Mouse (Mus musculus): ENCODE measurements around the gene Klf12. TPM values are rescaled to one million over a fixed set of nuclear protein-coding genes. Genes with fewer than 3 reads are reported as not detected.

Klf12 gene
- polyA plus RNA-seq, 2 experiments = 2.8 to 3.2 TPM

GRCm38 (mm10) chr14:100045431-100045830, 239.0 kb downstream of the Klf12 start:
- DNase-seq (ENCODE audit: low read depth in 3 of 3, low spot score in 3 of 3) (no peak), ATAC-seq (ENCODE audit: insufficient read depth) (no peak)
- Histone ChIP-seq H3K36me3 (replicated peaks; ENCODE audit: control insufficient read depth, insufficient read depth, low read depth) (no peaks in the 10 kb centered on the region), H3K9me3 (ENCODE audit: control insufficient read depth, low read length) (no peaks in the 10 kb centered on the region), H3K9ac (replicated peaks) (no peak overlapping the region), H3K27ac (no peak overlapping the region), H3K4me3 (ENCODE audit: insufficient read depth in 1 of 2, low read depth in 2 of 2, low read length in 2 of 2) (no peak overlapping the region), H3K27me3 (ENCODE audit: control insufficient read depth, insufficient read depth, low read length) (no peaks in the 10 kb centered on the region), H3K4me1 (replicated peaks; ENCODE audit: control insufficient read depth in 2 of 2, insufficient read depth in 2 of 2, low read length in 1 of 2) (no peaks in the 10 kb centered on the region), H3K4me2 (ENCODE audit: low read depth) (no peak overlapping the region)
- TF ChIP-seq EP300 (IDR thresholded peaks at IDR 0.05; ENCODE audit: low read depth) (no peak), CTCF (IDR thresholded peaks at IDR 0.05; ENCODE audit: low read depth) (no peak)

DNA sequence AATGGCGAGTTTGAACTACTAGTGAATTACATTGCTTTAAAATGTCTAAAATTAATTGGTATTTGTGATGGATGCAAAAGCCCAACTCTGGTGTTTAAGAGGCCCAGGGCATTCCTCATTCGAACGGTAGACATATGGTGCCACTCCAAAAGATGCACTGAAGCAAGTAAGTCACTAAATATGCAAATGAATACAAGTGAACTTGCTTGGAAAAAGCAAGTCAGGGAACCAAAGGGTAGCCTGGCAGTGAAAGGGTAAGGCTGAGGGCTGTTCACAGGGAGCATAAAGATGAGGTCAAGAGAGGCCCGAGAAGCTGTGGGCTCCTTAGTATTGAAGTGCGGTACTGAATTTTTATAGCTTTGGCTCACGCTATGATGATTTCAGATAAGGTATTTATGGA, 242.7 kb downstream of the Klf12 start:
- no peak for DNase-seq (ENCODE audit: low read depth in 3 of 3, low spot score in 3 of 3)
- 73% methylated on average over 6 of the region's 6 CpGs for WGBS (ENCODE audit: insufficient replicate concordance)
- Histone ChIP-seq H3K27me3 (ENCODE audit: control insufficient read depth, insufficient read depth, low read length) (no peaks in the 10 kb centered on the region), H3K9ac (replicated peaks) (no peak overlapping the region), H3K27ac (no peak overlapping the region), H3K9me3 (ENCODE audit: control insufficient read depth, low read length) (no peaks in the 10 kb centered on the region), H3K4me1 (replicated peaks; ENCODE audit: control insufficient read depth in 2 of 2, insufficient read depth in 2 of 2, low read length in 1 of 2) (no peaks in the 10 kb centered on the region), H3K36me3 (replicated peaks; ENCODE audit: control insufficient read depth, insufficient read depth, low read depth) (no peaks in the 10 kb centered on the region), H3K4me3 (ENCODE audit: insufficient read depth in 1 of 2, low read depth in 2 of 2, low read length in 2 of 2) (no peak overlapping the region), H3K4me2 (ENCODE audit: low read depth) (no peak overlapping the region)
- ATAC-seq (ENCODE audit: insufficient read depth) = no peak
- TF ChIP-seq CTCF (IDR thresholded peaks at IDR 0.05; ENCODE audit: low read depth) (no peak), EP300 (IDR thresholded peaks at IDR 0.05; ENCODE audit: low read depth) (no peak)

GRCm38 (mm10) chr14:100026671-100027070, 257.8 kb downstream of the Klf12 start:
- ATAC-seq (ENCODE audit: insufficient read depth) = no peak
- no peaks in the 10 kb centered on the region for H3K9me3 ChIP-seq (ENCODE audit: control insufficient read depth, low read length)
- no peak for DNase-seq (ENCODE audit: low read depth in 3 of 3, low spot score in 3 of 3)
- H3K27ac ChIP-seq = no peak overlapping the region
- H3K4me2 ChIP-seq (ENCODE audit: low read depth) = no peak overlapping the region
- TF ChIP-seq EP300 (IDR thresholded peaks at IDR 0.05; ENCODE audit: low read depth) = no peak
- no peak for TF ChIP-seq CTCF (IDR thresholded peaks at IDR 0.05; ENCODE audit: low read depth)
- H3K27me3 ChIP-seq (ENCODE audit: control insufficient read depth, insufficient read depth, low read length) = no peaks in the 10 kb centered on the region
- no peak overlapping the region for H3K4me3 ChIP-seq (ENCODE audit: insufficient read depth in 1 of 2, low read depth in 2 of 2, low read length in 2 of 2)
- H3K4me1 ChIP-seq (replicated peaks; ENCODE audit: control insufficient read depth in 2 of 2, insufficient read depth in 2 of 2, low read length in 1 of 2) = no peaks in the 10 kb centered on the region
- no peaks in the 10 kb centered on the region; the same call in 1 of the 2 replicates for H3K36me3 ChIP-seq (replicated peaks; ENCODE audit: control insufficient read depth, insufficient read depth, low read depth)
- WGBS (ENCODE audit: insufficient replicate concordance) = 73% methylated on average over 6 of the region's 6 CpGs
- H3K9ac ChIP-seq (replicated peaks) = no peak overlapping the region

GRCm38 (mm10) chr14:100017219-100017618, 267.3 kb downstream of the Klf12 start:
- Histone ChIP-seq H3K9ac (replicated peaks) (no peak overlapping the region), H3K4me1 (replicated peaks; ENCODE audit: control insufficient read depth in 2 of 2, insufficient read depth in 2 of 2, low read length in 1 of 2) (no peaks in the 10 kb centered on the region), H3K4me3 (ENCODE audit: insufficient read depth in 1 of 2, low read depth in 2 of 2, low read length in 2 of 2) (no peak overlapping the region), H3K36me3 (replicated peaks; ENCODE audit: control insufficient read depth, insufficient read depth, low read depth) (no peaks in the 10 kb centered on the region), H3K9me3 (ENCODE audit: control insufficient read depth, low read length) (no peaks in the 10 kb centered on the region), H3K27ac (no peak overlapping the region), H3K4me2 (ENCODE audit: low read depth) (no peak overlapping the region), H3K27me3 (ENCODE audit: control insufficient read depth, insufficient read depth, low read length) (no peaks in the 10 kb centered on the region)
- ATAC-seq (ENCODE audit: insufficient read depth) = no peak
- WGBS (ENCODE audit: insufficient replicate concordance) = 42% methylated on average over 2 of the region's 2 CpGs
- TF ChIP-seq CTCF (IDR thresholded peaks at IDR 0.05; ENCODE audit: low read depth) = no peak
- no peak for TF ChIP-seq EP300 (IDR thresholded peaks at IDR 0.05; ENCODE audit: low read depth)
- DNase-seq (ENCODE audit: low read depth in 3 of 3, low spot score in 3 of 3) = no peak

- no peaks in the 10 kb centered on the region for H3K4me1 ChIP-seq (replicated peaks; ENCODE audit: control insufficient read depth in 2 of 2, insufficient read depth in 2 of 2, low read length in 1 of 2)
- no peaks in the 10 kb centered on the region for H3K27me3 ChIP-seq (ENCODE audit: control insufficient read depth, insufficient read depth, low read length)
- H3K36me3 ChIP-seq (replicated peaks; ENCODE audit: control insufficient read depth, insufficient read depth, low read depth) = no peaks in the 10 kb centered on the region
- 63% methylated on average over 5 of the region's 5 CpGs for WGBS (ENCODE audit: insufficient replicate concordance)
- no peak for TF ChIP-seq CTCF (IDR thresholded peaks at IDR 0.05; ENCODE audit: low read depth)
- TF ChIP-seq EP300 (IDR thresholded peaks at IDR 0.05; ENCODE audit: low read depth) = no peak
- H3K9me3 ChIP-seq (ENCODE audit: control insufficient read depth, low read length) = no peaks in the 10 kb centered on the region
- ATAC-seq (ENCODE audit: insufficient read depth) (no peak), DNase-seq (ENCODE audit: low read depth in 3 of 3, low spot score in 3 of 3) (no peak)
- no peak overlapping the region for H3K4me3 ChIP-seq (ENCODE audit: insufficient read depth in 1 of 2, low read depth in 2 of 2, low read length in 2 of 2)
- H3K4me2 ChIP-seq (ENCODE audit: low read depth) = no peak overlapping the region
- H3K27ac ChIP-seq = no peak overlapping the region
- no peak overlapping the region for H3K9ac ChIP-seq (replicated peaks)
These were observed 274.0 kb downstream of the Klf12 start for GRCm38 (mm10) chr14:100010525-100010924.
